In the genomic region with DNA sequence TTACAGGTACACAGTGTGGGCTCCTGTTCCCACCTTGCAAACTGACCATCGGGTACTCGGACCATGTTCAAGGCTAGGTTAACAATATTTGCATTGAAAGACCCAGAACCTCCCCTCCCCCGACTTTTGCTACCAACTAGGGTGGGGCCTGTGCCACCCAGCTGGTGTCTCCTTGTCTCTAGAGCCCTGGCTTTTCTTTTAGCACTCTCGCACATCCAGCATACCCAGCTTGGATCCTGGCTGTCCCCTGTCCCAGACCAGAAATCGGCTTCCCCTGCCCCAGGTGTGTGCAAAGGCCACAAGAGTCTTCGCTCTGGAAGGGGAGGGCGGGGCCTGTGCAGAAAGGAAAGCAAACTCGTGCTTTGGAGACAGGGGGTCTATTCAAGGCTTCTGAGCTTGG, we compare ENCODE assay signal across 7 mouse cellular contexts.
DNase-seq lines count a peak whose midpoint lies in the region; ATAC-seq and TF ChIP-seq lines count a peak whose summit lies in the region.

No protein-coding gene starts in this region.

- no peak for TF ChIP-seq CTCF in layer of hippocampus, adult 2 months (conservative IDR thresholded peaks at IDR 0.05)
- TF ChIP-seq CTCF in forebrain, postnatal 0 days (IDR thresholded peaks at IDR 0.05; ENCODE audit: low read depth): no peak

- peak overlapping the region; percentile 69 for H3K4me2 ChIP-seq in forebrain, postnatal 0 days (ENCODE audit: low read depth)
- peak overlapping the region; percentile 74 for H3K4me2 ChIP-seq in liver, embryonic 13.5 days
- H3K4me2 ChIP-seq in stomach, embryonic 16.5 days (ENCODE audit: low read depth, low read length): peak overlapping the region; percentile 53

- peak overlapping the region; percentile 94 for H3K27ac ChIP-seq in layer of hippocampus, adult 2 months
- peak overlapping the region; percentile 94; the same call in 1 of the 2 replicates for H3K27ac ChIP-seq in forebrain, postnatal 0 days (ENCODE audit: low read depth, low read length)
- no peak overlapping the region for H3K27ac ChIP-seq in liver, embryonic 13.5 days
- H3K27ac ChIP-seq in stomach, embryonic 16.5 days (ENCODE audit: low read length): peak overlapping the region; percentile 28; the same call in 1 of the 2 replicates

- DNase-seq in layer of hippocampus, adult 2 months (ENCODE audit: low spot score in 2 of 2): no peak
- no peak for DNase-seq in layer of hippocampus, adult 8-10 months (ENCODE audit: low spot score in 2 of 2)
- peak; percentile 34 for DNase-seq in embryo, embryonic 10.5 days (ENCODE audit: low spot score)
- no peak for DNase-seq in forebrain, postnatal 0 days
- peak; percentile 20 for DNase-seq in liver, embryonic 13.5 days

- H3K27me3 ChIP-seq in forebrain, postnatal 0 days (ENCODE audit: insufficient read depth, low read length): no peaks in the 10 kb centered on the region
- H3K27me3 ChIP-seq in liver, embryonic 13.5 days: no peaks in the 10 kb centered on the region
- H3K27me3 ChIP-seq in stomach, embryonic 16.5 days (ENCODE audit: control insufficient read depth, insufficient read depth, low read length): no peaks in the 10 kb centered on the region

- no peaks in the 10 kb centered on the region for H3K9me3 ChIP-seq in forebrain, postnatal 0 days (ENCODE audit: low read length)
- no peaks in the 10 kb centered on the region for H3K9me3 ChIP-seq in liver, embryonic 13.5 days (replicated peaks)
- H3K9me3 ChIP-seq in stomach, embryonic 16.5 days (replicated peaks; ENCODE audit: control insufficient read depth, low read length): no peaks in the 10 kb centered on the region

- ATAC-seq in forebrain, postnatal 0 days: no peak
- ATAC-seq in liver, embryonic 13.5 days (ENCODE audit: low read depth): peak; percentile 35
- ATAC-seq in stomach, embryonic 16.5 days (ENCODE audit: insufficient read depth, low FRiP score): no peak; the same call in 1 of the 2 replicates
- no peak for ATAC-seq in inflammation-experienced regulatory T-cells, adult 6 months

- peak overlapping the region; percentile 58; the same call in 1 of the 2 replicates for H3K4me3 ChIP-seq in layer of hippocampus, adult 2 months
- no peak overlapping the region; the same call in 1 of the 2 replicates for H3K4me3 ChIP-seq in forebrain, postnatal 0 days (ENCODE audit: low read depth, low read length)
- H3K4me3 ChIP-seq in liver, embryonic 13.5 days (replicated peaks): peak overlapping the region; percentile 51
- no peak overlapping the region for H3K4me3 ChIP-seq in stomach, embryonic 16.5 days (replicated peaks; ENCODE audit: low read length)

- 17% methylated on average over 8 of the region's 8 CpGs for WGBS in forebrain, postnatal 0 days
- 21% methylated on average over 8 of the region's 8 CpGs for WGBS in liver, embryonic 13.5 days (ENCODE audit: insufficient replicate concordance)
- 23% methylated on average over 8 of the region's 8 CpGs for WGBS in stomach, embryonic 16.5 days

- H3K36me3 ChIP-seq in forebrain, postnatal 0 days (ENCODE audit: insufficient read depth): no peaks in the 10 kb centered on the region
- no peaks in the 10 kb centered on the region for H3K36me3 ChIP-seq in liver, embryonic 13.5 days
- H3K36me3 ChIP-seq in stomach, embryonic 16.5 days (ENCODE audit: control insufficient read depth, insufficient read depth, low read length): no peaks in the 10 kb centered on the region

- H3K4me1 ChIP-seq in forebrain, postnatal 0 days (ENCODE audit: insufficient read depth): peaks cover 15% of the 10 kb centered on the region
- peaks cover 52% of the 10 kb centered on the region for H3K4me1 ChIP-seq in liver, embryonic 13.5 days (replicated peaks)
- H3K4me1 ChIP-seq in stomach, embryonic 16.5 days (ENCODE audit: control insufficient read depth, insufficient read depth, low read length): peaks cover 22% of the 10 kb centered on the region

- no peak overlapping the region for H3K9ac ChIP-seq in forebrain, postnatal 0 days
- H3K9ac ChIP-seq in liver, embryonic 13.5 days: peak overlapping the region; percentile 58; the same call in 1 of the 2 replicates
- H3K9ac ChIP-seq in stomach, embryonic 16.5 days (ENCODE audit: low read length): 0 out of 2 replicates have a peak overlapping the region, but pooled peaks have one; percentile 41

Comparison
In these comparisons a context has a peak if more than half of its experiments do, and no peak if none do; other contexts are left out.
1. DNase-seq: peak in embryo, embryonic 10.5 days (single experiment) and liver, embryonic 13.5 days (single experiment); none in layer of hippocampus, adult 2 months (0 of 2), layer of hippocampus, adult 8-10 months (0 of 2) and forebrain, postnatal 0 days (single experiment).
2. H3K4me3 ChIP-seq: peak in layer of hippocampus, adult 2 months (single experiment) and liver, embryonic 13.5 days (single experiment); none in forebrain, postnatal 0 days (single experiment) and stomach, embryonic 16.5 days (single experiment).
3. Peak in every context shown above with its lines, with median percentiles within 50 percentile points of each other: H3K4me2 ChIP-seq.